Mouse (Mus musculus) mature B cell (primary cell): ENCODE data around the gene Mindy1.

ENCODE experiments used
- in situ Hi-C: fragments of 300-500 bp; cut with MboI; formaldehyde crosslinking; loops from 2 replicates; pipeline ENCODE4 v1.14.3; 2019

Gene Mindy1

GRCm38 (mm10) chr3:95267855-95268254 lies 13.3 kb upstream of the Mindy1 start:
- in situ Hi-C loops: no loop called here

GRCm38 (mm10) chr3:95269789-95270188 lies 11.4 kb upstream of the Mindy1 start:
- in situ Hi-C loops: no loop called here

GRCm38 (mm10) chr3:95270766-95271364 lies 10.3 kb upstream of the Mindy1 start:
- in situ Hi-C loops: no loop called here

DNA sequence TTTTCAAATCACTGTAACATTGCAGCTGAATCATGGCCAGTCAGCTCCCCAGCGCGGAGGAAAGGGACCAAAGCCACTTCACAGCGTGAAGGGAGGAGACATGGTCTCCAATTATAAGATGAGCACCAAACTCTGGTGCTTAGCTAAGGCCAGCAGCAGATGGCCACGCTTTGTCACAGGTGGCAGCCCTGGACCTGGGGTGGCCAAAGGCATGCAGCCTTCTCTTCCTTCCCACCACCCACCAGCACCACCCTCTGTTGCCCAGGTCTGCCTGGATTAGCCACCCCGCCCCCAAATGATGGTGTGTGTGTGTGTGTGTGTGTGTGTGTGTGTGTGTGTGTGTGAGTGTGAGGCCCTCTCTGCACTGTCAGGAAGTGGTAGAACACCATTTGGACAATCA lies 7.7 kb upstream of the Mindy1 start:
- in situ Hi-C loops: no loop called here

- in situ Hi-C loops: no loop called here
Measured at GRCm38 (mm10) chr3:95274453-95274852, 6.7 kb upstream of the Mindy1 start.

DNA sequence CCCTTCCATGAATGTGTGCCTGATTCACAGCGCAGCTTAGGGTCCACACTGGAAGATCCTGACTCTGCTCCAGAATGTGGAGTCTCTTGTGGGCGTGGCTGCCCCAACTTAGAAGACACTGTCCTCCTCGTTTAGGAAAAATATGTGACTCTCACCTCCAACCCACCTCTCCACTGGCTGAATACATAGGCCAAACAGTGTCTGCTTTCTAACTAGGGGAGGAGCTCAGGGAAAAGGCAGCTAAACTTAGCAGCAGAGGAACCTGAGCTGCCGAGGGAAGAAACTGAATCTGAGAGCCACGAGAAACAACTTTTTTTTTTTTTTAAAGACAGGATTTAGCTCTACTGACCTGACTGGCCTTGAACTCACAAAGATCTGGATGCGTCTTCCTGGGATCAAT lies 6.0 kb upstream of the Mindy1 start:
- in situ Hi-C loops: no loop called here

- in situ Hi-C loops: no loop called here
Measured at GRCm38 (mm10) chr3:95276428-95276934, 4.7 kb upstream of the Mindy1 start.

- in situ Hi-C loops: no loop called here
Measured at GRCm38 (mm10) chr3:95277149-95277551, 4.0 kb upstream of the Mindy1 start.

DNA sequence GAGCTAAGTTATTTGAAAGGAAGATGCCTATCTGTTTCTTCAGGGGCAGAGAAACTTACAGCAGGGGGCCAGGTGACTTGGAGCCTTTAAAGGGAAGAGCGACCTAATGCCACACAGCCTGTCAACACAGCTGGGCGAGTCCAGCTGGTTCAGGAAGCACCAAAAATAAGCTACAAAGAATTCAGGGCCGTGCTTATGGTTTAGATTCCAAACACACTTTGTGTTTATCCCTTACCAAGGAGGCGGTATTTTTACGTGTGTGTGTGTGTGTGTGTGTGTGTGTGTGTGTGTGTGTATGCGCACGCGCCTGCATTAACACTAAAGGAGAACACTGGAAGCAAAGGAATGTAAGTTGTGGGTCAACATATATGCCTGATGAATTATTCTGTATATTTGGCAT lies 398 bp upstream of the Mindy1 start:
- in situ Hi-C loops: no loop called here

DNA sequence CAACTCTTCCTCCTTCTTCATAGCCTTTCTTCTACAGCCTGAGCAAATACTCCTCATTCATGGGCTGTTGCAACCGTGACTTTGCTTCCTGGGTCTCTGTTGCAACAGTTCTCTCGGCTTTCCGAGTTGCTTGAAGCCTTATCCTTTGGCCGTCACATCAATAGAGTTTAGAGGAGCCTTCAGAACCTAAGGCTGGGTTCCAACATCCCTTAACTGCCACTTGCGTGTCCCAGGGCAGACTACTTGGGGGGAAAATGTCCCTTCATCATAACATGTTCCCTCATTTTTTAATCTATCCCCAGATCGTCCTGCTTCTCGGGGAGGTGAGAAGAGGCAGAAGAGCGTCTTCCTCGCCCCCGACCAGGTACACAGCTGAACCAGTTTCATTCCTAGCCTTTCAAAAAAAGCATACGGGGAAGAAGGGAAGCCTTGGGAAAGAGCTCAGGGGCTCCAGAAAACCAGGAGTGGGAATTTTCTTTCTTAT lies 1.3 kb downstream of the Mindy1 start:
- in situ Hi-C loops: no loop called here

GRCm38 (mm10) chr3:95282865-95283588 lies 1.9 kb downstream of the Mindy1 start:
- in situ Hi-C loops: no loop called here

GRCm38 (mm10) chr3:95283589-95283941 lies 2.4 kb downstream of the Mindy1 start:
- in situ Hi-C loops: no loop called here

- in situ Hi-C loops: no loop called here
Measured at GRCm38 (mm10) chr3:95284062-95284461, 2.9 kb downstream of the Mindy1 start.

GRCm38 (mm10) chr3:95284501-95285281 lies 3.5 kb downstream of the Mindy1 start:
- in situ Hi-C loops: no loop called here

- in situ Hi-C loops: no loop called here
Measured at GRCm38 (mm10) chr3:95285390-95285789, 4.2 kb downstream of the Mindy1 start.

DNA sequence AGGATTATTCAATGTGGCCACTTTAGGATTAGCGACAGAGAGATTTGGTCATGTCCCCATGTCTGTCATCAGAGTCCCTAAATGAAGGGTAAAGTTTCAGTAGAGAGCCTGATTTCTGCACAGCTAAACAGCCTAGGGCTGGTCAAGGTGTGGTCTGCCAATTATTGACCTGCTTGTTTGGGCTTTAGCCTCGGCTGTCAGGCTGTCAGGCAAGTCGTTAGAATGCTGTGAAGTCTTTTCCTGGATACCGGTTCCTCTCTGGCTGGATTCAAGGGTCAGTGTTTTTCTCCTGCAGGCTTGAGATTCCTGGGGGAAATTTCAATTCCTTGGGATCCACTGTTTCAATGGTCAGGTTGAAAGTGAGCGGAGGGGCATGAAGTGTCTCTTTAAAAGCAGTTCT lies 4.9 kb downstream of the Mindy1 start:
- in situ Hi-C loops: no loop called here

GRCm38 (mm10) chr3:95286510-95286909 lies 5.4 kb downstream of the Mindy1 start:
- in situ Hi-C loops: no loop called here

- in situ Hi-C loops: no loop called here
Measured at GRCm38 (mm10) chr3:95287541-95287940, 6.4 kb downstream of the Mindy1 start.

- in situ Hi-C loops: no loop called here
Measured at GRCm38 (mm10) chr3:95289419-95289818, 8.3 kb downstream of the Mindy1 start.

- in situ Hi-C loops: no loop called here
Measured at GRCm38 (mm10) chr3:95290156-95290555, 9.0 kb downstream of the Mindy1 start.

DNA sequence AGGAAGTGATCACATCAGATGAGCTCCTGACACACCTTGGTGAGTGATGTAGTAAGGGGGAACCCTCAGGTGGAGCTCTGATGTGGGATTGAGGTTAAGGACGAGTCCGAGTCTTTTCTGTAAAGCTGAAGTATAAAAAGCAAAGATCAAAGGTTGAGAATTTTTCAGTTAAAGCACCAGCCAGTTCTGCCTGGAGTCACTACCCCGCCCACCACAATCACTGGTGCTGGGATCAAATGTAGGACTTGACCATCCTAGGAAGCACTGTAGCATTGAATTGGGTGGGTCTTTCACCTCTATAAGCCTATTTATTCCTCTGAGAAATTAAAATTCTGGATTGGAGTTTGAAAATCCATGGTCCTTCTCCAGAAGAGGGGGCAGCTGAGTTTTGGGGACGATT lies 9.9 kb downstream of the Mindy1 start:
- in situ Hi-C loops: no loop called here

GRCm38 (mm10) chr3:95292899-95293298 lies 11.8 kb downstream of the Mindy1 start:
- in situ Hi-C loops: no loop called here

GRCm38 (mm10) chr3:95293537-95293936 lies 12.4 kb downstream of the Mindy1 start:
- in situ Hi-C loops: no loop called here
